Mouse (Mus musculus) embryonic facial prominence, embryonic 13.5 days (tissue): ENCODE data around the gene Gm9. TPM values are rescaled to one million over a fixed set of nuclear protein-coding genes. Genes with fewer than 3 reads are reported as not detected.
"Not testable (repeated sequence)": the region's sequence is repeated elsewhere in the genome, so short reads cannot be mapped to it uniquely, and the experiment has no call there.

Experiments
- ATAC-seq: fragments of 200-750 bp; cut with Nextera tagmentation; 2 replicates; pipeline ENCODE4 v1.8.0; 2017; ENCODE audit warnings: low read depth; ENCODE audit not compliant: insufficient number of reproducible peaks, insufficient read depth, low FRiP score, low TSS enrichment
- H3K27ac ChIP-seq: fragments of 300-500 bp; sonication (generic); 2 replicates; pipeline ENCODE4 v1.5.1; 2015; ENCODE audit warnings: moderate library complexity, mild to moderate bottlenecking, inconsistent platforms
- H3K27me3 ChIP-seq: fragments of 300-500 bp; sonication (generic); 2 replicates; pipeline ENCODE4 v1.6.1; 2015; ENCODE audit warnings: mild to moderate bottlenecking, inconsistent platforms
- H3K36me3 ChIP-seq: fragments of 300-500 bp; sonication (generic); 2 replicates; pipeline ENCODE4 v1.6.1; 2015; ENCODE audit warnings: mild to moderate bottlenecking, inconsistent platforms
- H3K4me1 ChIP-seq: fragments of 300-500 bp; sonication (generic); 2 replicates; pipeline ENCODE4 v1.6.1; 2015; ENCODE audit warnings: inconsistent platforms
- H3K4me2 ChIP-seq: fragments of 300-500 bp; sonication (generic); 2 replicates; pipeline ENCODE4 v1.6.1; 2015; ENCODE audit warnings: moderate library complexity, mild to moderate bottlenecking, inconsistent platforms
- H3K4me3 ChIP-seq: fragments of 300-500 bp; sonication (generic); 2 replicates; pipeline ENCODE4 v1.5.1; 2015; ENCODE audit warnings: mild to moderate bottlenecking, inconsistent platforms
- H3K9ac ChIP-seq: fragments of 300-500 bp; sonication (generic); 2 replicates; pipeline ENCODE4 v1.6.1; 2015; ENCODE audit warnings: mild to moderate bottlenecking, inconsistent platforms
- H3K9me3 ChIP-seq: fragments of 300-500 bp; sonication (generic); 2 replicates; pipeline ENCODE4 v1.6.1; 2016; ENCODE audit warnings: inconsistent platforms
- WGBS: fragments of 180-500 bp; shearing (Covaris S2); methylation state at CpG from one replicate; pipeline ENCODE4 v1.1.7; 2015; ENCODE audit warnings: mixed read lengths; 5-methylcytosine and 5-hydroxymethylcytosine counted together
- polyA plus RNA-seq: library from polyadenylated mRNA; unstranded; fragments of >200 nt; fragmentation: Nextera tagmentation; extraction: Ambion mirVana; gene quantifications from 2 replicates; pipeline ENCODE4 v1.2.1, GENCODE M21; 2015

The Gm9 gene
- polyA plus RNA-seq, result not detected in 2 replicates

DNA sequence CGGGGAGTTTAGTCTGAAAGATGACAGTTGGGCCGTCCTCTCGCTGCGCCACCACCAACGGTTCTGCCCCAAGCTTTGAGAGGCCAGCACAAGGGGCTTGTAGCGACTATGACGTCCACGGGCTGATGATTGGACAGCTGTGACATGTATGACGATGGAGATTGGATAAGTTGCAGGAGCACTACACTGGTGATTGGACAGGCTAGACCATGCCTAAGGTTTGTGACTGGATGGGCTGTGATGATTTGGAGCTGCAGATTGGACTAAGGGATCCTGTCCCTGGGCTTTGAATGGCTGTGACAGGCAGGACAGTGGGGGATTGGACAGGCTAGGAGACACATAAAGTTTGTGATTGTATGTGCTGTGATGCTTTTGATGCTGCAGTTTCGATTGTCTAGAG is at the start of gene Gm9:
Gene Gm9 (minus strand): TSS at position 101 of the 400 bp plus-strand sequence.
- no peak for ATAC-seq
- WGBS, result 83% methylated on average over 10 of the region's 10 CpGs
- Histone ChIP-seq H3K4me2 (no peak within 1 kb of the TSS), H3K27me3 (no peaks in the 10 kb centered on the region), H3K27ac (no peak within 1 kb of the TSS), H3K4me3 (no peak within 1 kb of the TSS), H3K36me3 (no peaks in the 10 kb centered on the region), H3K4me1 (no peaks in the 10 kb centered on the region), H3K9me3 (no peaks in the 10 kb centered on the region), H3K9ac (no peak within 1 kb of the TSS)

DNA sequence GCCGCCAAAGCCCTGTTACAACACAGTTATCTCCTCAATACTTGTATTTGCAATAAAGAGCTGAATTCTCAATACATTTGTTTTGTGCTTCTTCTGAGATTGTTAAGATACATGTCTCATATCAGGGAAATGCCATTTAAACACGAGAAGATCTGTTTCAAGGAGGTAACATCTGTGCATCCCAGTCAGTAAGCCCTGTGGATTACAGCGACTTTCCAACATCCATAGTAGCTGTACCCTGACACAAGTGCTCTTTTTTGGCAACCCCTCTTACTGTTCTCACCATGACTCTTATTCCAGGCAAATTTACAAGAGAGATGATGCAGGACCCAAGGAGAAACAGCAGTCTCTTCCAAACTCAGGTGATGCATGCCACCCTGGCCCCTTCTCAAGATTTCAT is 38.8 kb upstream of the Gm9 start, which contains the start of gene Rhox3a:
Gene Rhox3a (plus strand): TSS at position 301 of the 400 bp plus-strand sequence.
- H3K4me2 ChIP-seq, H3K36me3 ChIP-seq, H3K27me3 ChIP-seq, H3K4me1 ChIP-seq, H3K4me3 ChIP-seq, H3K9me3 ChIP-seq, H3K9ac ChIP-seq, ATAC-seq, H3K27ac ChIP-seq: not testable (repeated sequence)
- 82% methylated on average over 1 of the region's 3 CpGs for WGBS

GRCm38 (mm10) chrX:37244676-37245075 is 33.8 kb upstream of the Gm9 start, which contains the start of gene Rhox2a:
Gene Rhox2a, plus strand, starts transcription at chrX:37244976.
- 100% methylated on average over 2 of the region's 9 CpGs for WGBS
- not testable (repeated sequence) for H3K36me3 ChIP-seq, ATAC-seq

DNA sequence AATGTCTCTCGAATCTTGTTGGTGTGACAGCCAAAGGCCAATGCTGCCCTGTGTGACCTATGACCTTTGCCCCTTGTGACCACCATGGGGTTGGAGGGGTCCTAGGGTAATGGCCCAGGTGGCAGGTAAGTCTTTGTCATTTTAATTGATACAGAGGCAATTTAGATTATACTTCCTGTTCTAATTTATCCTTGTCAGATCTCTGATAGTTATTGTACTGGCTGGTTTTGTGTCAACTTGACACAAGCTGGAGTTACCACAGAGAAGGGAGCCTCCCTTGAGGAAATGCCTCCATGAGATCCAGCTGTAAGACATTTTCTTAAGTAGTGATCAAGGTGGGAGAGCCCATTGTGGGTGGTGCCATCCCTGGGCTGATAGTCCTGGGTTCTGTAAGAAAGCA is 11.3 kb upstream of the Gm9 start, which contains the start of gene Rhox1:
Gene Rhox1 (minus strand): TSS at position 101 of the 400 bp plus-strand sequence.
- WGBS, result 45% methylated on average over 1 of the region's 1 CpGs
- not testable (repeated sequence) for H3K4me1 ChIP-seq

More at GRCm38 (mm10) chrX:37244676-37245075, 33.8 kb upstream of the Gm9 start, which contains the start of gene Rhox2a:
- not testable (repeated sequence) for H3K4me1 ChIP-seq, H3K4me3 ChIP-seq, H3K27ac ChIP-seq, H3K9me3 ChIP-seq, H3K9ac ChIP-seq, H3K27me3 ChIP-seq, H3K4me2 ChIP-seq

GRCm38 (mm10) chrX:37198676-37199075 is 12.2 kb downstream of the Gm9 start:
- Histone ChIP-seq H3K27ac (no peak overlapping the region), H3K4me2 (no peak overlapping the region), H3K9ac (no peak overlapping the region)

More for the DNA sequence above, 11.3 kb upstream of the Gm9 start, which contains the start of gene Rhox1:
- ATAC-seq, H3K36me3 ChIP-seq, H3K4me3 ChIP-seq, H3K4me2 ChIP-seq, H3K27ac ChIP-seq, H3K9ac ChIP-seq, H3K27me3 ChIP-seq, H3K9me3 ChIP-seq: not testable (repeated sequence)

DNA sequence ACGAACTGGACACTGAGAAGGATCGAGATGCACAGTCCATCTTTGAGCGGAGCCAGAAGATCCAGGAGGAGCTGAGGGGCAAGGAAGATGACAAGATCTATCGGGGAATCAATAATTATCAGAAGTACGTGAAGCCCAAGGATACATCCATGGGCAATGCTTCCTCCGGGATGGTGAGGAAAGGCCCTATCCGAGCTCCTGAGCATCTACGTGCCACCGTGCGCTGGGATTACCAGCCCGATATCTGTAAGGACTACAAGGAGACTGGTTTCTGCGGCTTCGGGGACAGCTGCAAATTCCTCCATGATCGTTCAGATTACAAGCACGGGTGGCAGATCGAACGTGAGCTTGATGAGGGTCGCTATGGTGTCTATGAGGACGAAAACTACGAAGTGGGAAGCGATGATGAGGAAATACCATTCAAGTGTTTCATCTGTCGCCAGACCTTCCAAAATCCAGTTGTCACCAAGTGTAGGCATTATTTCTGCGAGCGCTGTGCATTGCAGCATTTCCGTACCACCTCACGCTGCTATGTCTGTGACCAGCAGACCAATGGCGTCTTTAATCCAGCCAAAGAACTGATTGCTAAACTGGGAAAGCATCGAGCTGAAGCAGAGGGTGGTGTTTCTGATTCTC is 19.0 kb downstream of the Gm9 start:
- ATAC-seq, result no peak
- Histone ChIP-seq H3K27ac (no peak overlapping the region), H3K27me3 (no peaks in the 10 kb centered on the region), H3K9me3 (no peaks in the 10 kb centered on the region), H3K36me3 (no peaks in the 10 kb centered on the region), H3K4me1 (peaks cover 7% of the 10 kb centered on the region; the same call in 1 of the 2 replicates), H3K4me2 (peak overlapping the region; percentile 62), H3K4me3 (peak overlapping the region; percentile 55), H3K9ac (peak overlapping the region; percentile 72)
- WGBS, result 33% methylated on average over 28 of the region's 28 CpGs

More at GRCm38 (mm10) chrX:37198676-37199075, 12.2 kb downstream of the Gm9 start:
- 66% methylated on average over 8 of the region's 8 CpGs for WGBS
- ATAC-seq, result no peak
- no peaks in the 10 kb centered on the region for H3K36me3 ChIP-seq
- H3K9me3 ChIP-seq, result no peaks in the 10 kb centered on the region
- H3K4me1 ChIP-seq, result no peaks in the 10 kb centered on the region
- H3K4me3 ChIP-seq, result no peak overlapping the region
- H3K27me3 ChIP-seq, result no peaks in the 10 kb centered on the region

GRCm38 (mm10) chrX:37191105-37191743 is 19.6 kb downstream of the Gm9 start, which contains the start of the genes Ndufa1 and Rnf113a1:
Gene Ndufa1, minus strand, starts transcription at chrX:37191163.
Gene Rnf113a1, plus strand, starts transcription at chrX:37191245.
- H3K27ac ChIP-seq, result peak within 1 kb of the TSS; percentile 68
- WGBS, result 25% methylated on average over 63 of the region's 63 CpGs
- ATAC-seq, result peak; percentile 78

DNA sequence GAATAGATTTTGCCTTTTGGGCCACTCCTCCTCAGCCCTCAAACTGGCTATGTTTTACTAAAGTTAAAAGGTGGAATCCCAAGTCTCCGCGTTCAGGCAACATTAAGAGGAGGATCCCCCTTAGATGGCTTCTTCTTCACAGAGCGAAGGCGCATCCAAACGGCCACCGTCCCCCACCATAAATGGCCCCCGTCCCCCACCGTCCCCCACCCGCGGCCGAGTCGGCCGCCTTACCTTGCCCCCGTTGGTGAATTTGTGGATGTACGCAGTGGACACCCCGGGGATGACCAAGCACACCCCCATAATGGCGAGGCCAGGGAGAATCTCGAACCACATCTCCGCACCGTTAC is 20.1 kb downstream of the Gm9 start:
- peak overlapping the region; percentile 55 for H3K4me3 ChIP-seq
- whole genome bisulfite sequencing, result 32% methylated on average over 20 of the region's 20 CpGs
- peak; percentile 10; the same call in 1 of the 2 replicates for ATAC-seq
- peaks cover 7% of the 10 kb centered on the region; the same call in 1 of the 2 replicates for H3K4me1 ChIP-seq
- peak overlapping the region; percentile 68; the same call in 1 of the 2 replicates for H3K27ac ChIP-seq
- H3K27me3 ChIP-seq, result no peaks in the 10 kb centered on the region
- H3K36me3 ChIP-seq, result no peaks in the 10 kb centered on the region
- H3K9me3 ChIP-seq, result no peaks in the 10 kb centered on the region
- H3K9ac ChIP-seq, result peak overlapping the region; percentile 72
- peak overlapping the region; percentile 62 for H3K4me2 ChIP-seq

More at GRCm38 (mm10) chrX:37191105-37191743, 19.6 kb downstream of the Gm9 start, which contains the start of the genes Ndufa1 and Rnf113a1:
- Histone ChIP-seq H3K36me3 (no peaks in the 10 kb centered on the region), H3K27me3 (no peaks in the 10 kb centered on the region), H3K9me3 (no peaks in the 10 kb centered on the region), H3K4me2 (peak within 1 kb of the TSS; percentile 62), H3K4me1 (peaks cover 7% of the 10 kb centered on the region; the same call in 1 of the 2 replicates), H3K9ac (peak within 1 kb of the TSS; percentile 72), H3K4me3 (peak within 1 kb of the TSS; percentile 55)

- not testable (repeated sequence) for H3K27ac ChIP-seq, H3K4me1 ChIP-seq, H3K36me3 ChIP-seq, H3K9ac ChIP-seq, H3K4me3 ChIP-seq, H3K9me3 ChIP-seq, H3K27me3 ChIP-seq, H3K4me2 ChIP-seq, ATAC-seq
- 59% methylated on average over 8 of the region's 8 CpGs for WGBS
Measured at GRCm38 (mm10) chrX:37184401-37184800, 26.4 kb downstream of the Gm9 start.

DNA sequence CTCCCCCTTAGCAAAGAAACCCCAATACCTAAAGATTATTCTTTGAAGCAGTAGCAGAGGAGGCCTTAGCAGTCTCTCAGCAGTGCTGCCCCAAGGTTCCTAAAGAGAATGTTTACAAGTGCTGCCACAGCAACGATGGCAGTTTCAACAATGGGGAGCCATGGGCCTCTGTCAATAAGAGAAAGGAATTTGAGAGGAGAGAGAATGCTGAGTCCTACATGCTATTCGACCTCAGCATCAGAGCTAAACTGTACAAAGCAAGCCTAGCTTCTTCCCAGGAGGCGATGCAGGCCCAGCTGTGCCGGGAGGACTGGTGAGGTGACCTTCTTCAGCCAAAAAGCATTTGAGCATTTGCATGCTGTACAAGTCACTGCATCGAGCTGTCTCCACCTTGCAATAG is 42.1 kb downstream of the Gm9 start, which contains the start of gene Akap14:
Gene Akap14 (minus strand): TSS at position 101 of the 400 bp plus-strand sequence.
- H3K4me2 ChIP-seq, result no peak within 1 kb of the TSS
- no peaks in the 10 kb centered on the region for H3K36me3 ChIP-seq
- H3K9me3 ChIP-seq, result no peaks in the 10 kb centered on the region
- no peaks in the 10 kb centered on the region for H3K27me3 ChIP-seq
- no peaks in the 10 kb centered on the region for H3K4me1 ChIP-seq
- no peak for ATAC-seq
- no peak within 1 kb of the TSS for H3K27ac ChIP-seq
- H3K9ac ChIP-seq, result no peak within 1 kb of the TSS
- H3K4me3 ChIP-seq, result no peak within 1 kb of the TSS
- WGBS, result 57% methylated on average over 5 of the region's 5 CpGs

DNA sequence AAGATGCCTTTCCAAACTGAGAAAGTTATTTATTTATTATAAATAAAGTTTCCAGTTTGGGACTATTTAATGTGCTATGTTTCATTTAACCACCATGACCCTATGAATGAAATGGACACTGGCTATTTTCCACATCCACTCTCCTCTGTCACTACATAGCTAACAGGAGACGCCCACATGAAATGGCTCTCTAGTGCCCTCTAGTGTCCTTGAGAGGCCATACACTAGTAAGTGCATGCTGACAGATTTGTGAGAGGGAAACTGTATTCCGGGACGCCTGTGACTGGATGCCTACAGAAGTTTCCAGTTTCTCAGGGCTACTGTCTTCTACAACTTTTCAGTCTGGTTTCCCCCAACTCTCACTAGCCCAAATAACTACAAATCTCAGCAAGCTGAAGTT is 43.8 kb downstream of the Gm9 start:
- ATAC-seq, result no peak
- Histone ChIP-seq H3K4me2 (no peak overlapping the region), H3K9me3 (no peaks in the 10 kb centered on the region), H3K36me3 (no peaks in the 10 kb centered on the region), H3K27ac (no peak overlapping the region), H3K9ac (no peak overlapping the region), H3K27me3 (0 out of 2 replicates have a peak, but pooled peaks cover 4% of the 10 kb centered on the region), H3K4me1 (no peaks in the 10 kb centered on the region), H3K4me3 (no peak overlapping the region)
- 34% methylated on average over 3 of the region's 3 CpGs for whole genome bisulfite sequencing
